Mouse (Mus musculus): ENCODE measurements at regions not wholly inside any gene's neighbourhood (a gene's known extent, or its start where the extent isn't known, plus 50 kb on each side); places are given as distances from the start of the nearest gene placed in this dataset.

- no peak for TF ChIP-seq POLR2A (IDR thresholded peaks at IDR 0.05; ENCODE audit: control insufficient read depth in 1 of 2, insufficient read depth in 1 of 2, low read depth in 1 of 2, low read length in 2 of 2, poor library complexity in 1 of 2)
- TF ChIP-seq ZC3H11A (IDR thresholded peaks at IDR 0.05; ENCODE audit: low read depth, low read length) = no peak
- no peak for TF ChIP-seq RCOR1 (IDR thresholded peaks at IDR 0.05; ENCODE audit: low read depth, low read length)
- TF ChIP-seq SMC3 (IDR thresholded peaks at IDR 0.05; ENCODE audit: low read depth, low read length) = no peak
- no peak for TF ChIP-seq CTCF (IDR thresholded peaks at IDR 0.05 in 2 of 3, conservative IDR thresholded peaks at IDR 0.05 in 1 of 3; ENCODE audit: control insufficient read depth in 1 of 3, insufficient read depth in 1 of 3, low read depth in 2 of 3, low read length in 3 of 3, poor library complexity in 1 of 3, severe bottlenecking in 1 of 3)
- TF ChIP-seq KAT2A (conservative IDR thresholded peaks at IDR 0.05; ENCODE audit: low read depth, low read length) = no peak
- no peak for TF ChIP-seq POLR2AphosphoS2 (IDR thresholded peaks at IDR 0.05; ENCODE audit: low read length)
- no peak for TF ChIP-seq NELFE (IDR thresholded peaks at IDR 0.05; ENCODE audit: low read depth, low read length)
- no peak for TF ChIP-seq ZMIZ1 (IDR thresholded peaks at IDR 0.05; ENCODE audit: low read depth, low read length)
Measured at GRCm38 (mm10) chr4:31660896-31661295, 303.0 kb upstream of the Map3k7 start.

Data from MEL (cell line).